8 mouse cellular contexts compared by ENCODE assay signal in genomic region chr7:24208282-24208886, GRCm38 (mm10). TPM values are rescaled to one million over a fixed set of nuclear protein-coding genes. Genes with fewer than 3 reads are reported as not detected.
DNase-seq lines count a peak whose midpoint lies in the region; ATAC-seq lines count a peak whose summit lies in the region.

No protein-coding gene starts in this region.

- no peak for ATAC-seq in heart, embryonic 15.5 days (replicated peaks; ENCODE audit: insufficient number of reproducible peaks, insufficient read depth, low FRiP score, low read depth)
- ATAC-seq in embryonic facial prominence, embryonic 13.5 days (ENCODE audit: insufficient number of reproducible peaks, insufficient read depth, low FRiP score, low TSS enrichment, low read depth) = no peak
- peak; percentile 69 for ATAC-seq in hindbrain, embryonic 16.5 days
- peak; percentile 75 for ATAC-seq in midbrain, embryonic 13.5 days

- peaks cover 14% of the 10 kb centered on the region; the same call in 1 of the 2 replicates for H3K36me3 ChIP-seq in heart, embryonic 15.5 days
- peaks cover 27% of the 10 kb centered on the region for H3K36me3 ChIP-seq in embryonic facial prominence, embryonic 13.5 days
- no peaks in the 10 kb centered on the region for H3K36me3 ChIP-seq in hindbrain, embryonic 16.5 days (ENCODE audit: control insufficient read depth, insufficient read depth, low read length)
- H3K36me3 ChIP-seq in midbrain, embryonic 13.5 days = peaks cover 24% of the 10 kb centered on the region

- DNase-seq in heart, postnatal 4 days = no peak
- DNase-seq in urinary bladder, adult 2 months (ENCODE audit: low spot score) = no peak
- no peak for DNase-seq in MN1 (ENCODE audit: low spot score)
- DNase-seq in B cell, adult 2 months = no peak

- H3K4me2 ChIP-seq in heart, embryonic 15.5 days = peak overlapping the region; percentile 74
- H3K4me2 ChIP-seq in embryonic facial prominence, embryonic 13.5 days = peak overlapping the region; percentile 73
- H3K4me2 ChIP-seq in hindbrain, embryonic 16.5 days (ENCODE audit: low read length) = peak overlapping the region; percentile 51
- peak overlapping the region; percentile 70 for H3K4me2 ChIP-seq in midbrain, embryonic 13.5 days (replicated peaks)

- H3K9me3 ChIP-seq in heart, embryonic 15.5 days (replicated peaks) = no peaks in the 10 kb centered on the region
- H3K9me3 ChIP-seq in embryonic facial prominence, embryonic 13.5 days = no peaks in the 10 kb centered on the region
- no peaks in the 10 kb centered on the region for H3K9me3 ChIP-seq in hindbrain, embryonic 16.5 days (ENCODE audit: control insufficient read depth, low read length)
- no peaks in the 10 kb centered on the region for H3K9me3 ChIP-seq in midbrain, embryonic 13.5 days

- H3K9ac ChIP-seq in heart, embryonic 15.5 days = no peak overlapping the region
- no peak overlapping the region for H3K9ac ChIP-seq in embryonic facial prominence, embryonic 13.5 days
- H3K9ac ChIP-seq in hindbrain, embryonic 16.5 days (ENCODE audit: low read depth, low read length) = no peak overlapping the region
- H3K9ac ChIP-seq in midbrain, embryonic 13.5 days (replicated peaks) = no peak overlapping the region

- peaks cover 8% of the 10 kb centered on the region; the same call in 1 of the 2 replicates for H3K4me1 ChIP-seq in heart, embryonic 15.5 days (replicated peaks)
- peaks cover 8% of the 10 kb centered on the region for H3K4me1 ChIP-seq in embryonic facial prominence, embryonic 13.5 days
- H3K4me1 ChIP-seq in hindbrain, embryonic 16.5 days (ENCODE audit: control insufficient read depth, insufficient read depth, low read depth, low read length) = peaks cover 6% of the 10 kb centered on the region
- peaks cover 10% of the 10 kb centered on the region for H3K4me1 ChIP-seq in midbrain, embryonic 13.5 days (replicated peaks)

- H3K4me3 ChIP-seq in heart, embryonic 15.5 days = peak overlapping the region; percentile 77
- peak overlapping the region; percentile 63 for H3K4me3 ChIP-seq in embryonic facial prominence, embryonic 13.5 days
- H3K4me3 ChIP-seq in hindbrain, embryonic 16.5 days (ENCODE audit: low read length) = peak overlapping the region; percentile 61
- H3K4me3 ChIP-seq in midbrain, embryonic 13.5 days (replicated peaks) = peak overlapping the region; percentile 63

- no peaks in the 10 kb centered on the region for H3K27me3 ChIP-seq in heart, embryonic 15.5 days
- H3K27me3 ChIP-seq in embryonic facial prominence, embryonic 13.5 days = no peaks in the 10 kb centered on the region
- H3K27me3 ChIP-seq in hindbrain, embryonic 16.5 days (replicated peaks; ENCODE audit: control insufficient read depth, insufficient read depth, low read length) = no peaks in the 10 kb centered on the region; the same call in 1 of the 2 replicates
- no peaks in the 10 kb centered on the region for H3K27me3 ChIP-seq in midbrain, embryonic 13.5 days

- no peak overlapping the region for H3K27ac ChIP-seq in heart, embryonic 15.5 days
- H3K27ac ChIP-seq in embryonic facial prominence, embryonic 13.5 days = no peak overlapping the region
- H3K27ac ChIP-seq in hindbrain, embryonic 16.5 days (ENCODE audit: low read depth, low read length) = no peak overlapping the region
- H3K27ac ChIP-seq in midbrain, embryonic 13.5 days = no peak overlapping the region

- WGBS in heart, embryonic 15.5 days = 55% methylated on average over 7 of the region's 7 CpGs
- WGBS in embryonic facial prominence, embryonic 13.5 days = 58% methylated on average over 7 of the region's 7 CpGs
- WGBS in hindbrain, embryonic 16.5 days = 61% methylated on average over 7 of the region's 7 CpGs
- 59% methylated on average over 7 of the region's 7 CpGs for WGBS in midbrain, embryonic 13.5 days

RNA-seq across cellular contexts. Expression of gene Zfp111, which starts 2.9 kb away (rescaled TPM):
- polyA plus RNA-seq in heart, embryonic 15.5 days (2015; fragmentation: Nextera tagmentation; extraction: Ambion mirVana) = 5.9 and 6.4 TPM in 2 replicates
- 10 to 100 TPM in 1 of 2 experiments, 1 to 10 TPM in 1; 8.2 to 10.3 TPM for total RNA-seq in heart, postnatal 4 days (2021)
- polyA plus RNA-seq in embryonic facial prominence, embryonic 13.5 days (2015; fragmentation: Nextera tagmentation; extraction: Ambion mirVana) = 10.8 and 12.4 TPM in 2 replicates
- 4.2 and 4.5 TPM in 2 replicates for polyA plus RNA-seq in hindbrain, embryonic 16.5 days (2015; fragmentation: Nextera tagmentation; extraction: Ambion mirVana)
- 5.7 and 9.2 TPM in 2 replicates for polyA plus RNA-seq in midbrain, embryonic 13.5 days (2015; fragmentation: Nextera tagmentation; extraction: Ambion mirVana)
- polyA plus RNA-seq in urinary bladder, adult 2 months (2012; rRNA removed) = 4.6 and 5.5 TPM in 2 replicates

RNA-seq across cellular contexts. Expression of gene Zfp109, which starts 29.0 kb away (rescaled TPM):
- 2.9 and 3.5 TPM in 2 replicates for polyA plus RNA-seq in heart, embryonic 15.5 days (2015; fragmentation: Nextera tagmentation; extraction: Ambion mirVana)
- 1 to 10 TPM; 1.1 to 1.2 TPM for total RNA-seq in heart, postnatal 4 days (2021)
- 6.1 and 6.4 TPM in 2 replicates for polyA plus RNA-seq in embryonic facial prominence, embryonic 13.5 days (2015; fragmentation: Nextera tagmentation; extraction: Ambion mirVana)
- 4.2 and 4.9 TPM in 2 replicates for polyA plus RNA-seq in hindbrain, embryonic 16.5 days (2015; fragmentation: Nextera tagmentation; extraction: Ambion mirVana)
- 3.9 and 4.5 TPM in 2 replicates for polyA plus RNA-seq in midbrain, embryonic 13.5 days (2015; fragmentation: Nextera tagmentation; extraction: Ambion mirVana)
- polyA plus RNA-seq in urinary bladder, adult 2 months (2012; rRNA removed) = 4.1 and 4.2 TPM in 2 replicates

RNA-seq across cellular contexts. Expression of gene Zfp114, which starts 33.5 kb away (rescaled TPM):
- polyA plus RNA-seq in heart, embryonic 15.5 days (2015; fragmentation: Nextera tagmentation; extraction: Ambion mirVana) = 3.0 and 3.4 TPM in 2 replicates
- under 1 TPM; 0.23 to 0.76 TPM for total RNA-seq in heart, postnatal 4 days (2021)
- polyA plus RNA-seq in embryonic facial prominence, embryonic 13.5 days (2015; fragmentation: Nextera tagmentation; extraction: Ambion mirVana) = 7.2 and 9.4 TPM in 2 replicates
- polyA plus RNA-seq in hindbrain, embryonic 16.5 days (2015; fragmentation: Nextera tagmentation; extraction: Ambion mirVana) = 4.2 and 4.6 TPM in 2 replicates
- 4.8 and 5.2 TPM in 2 replicates for polyA plus RNA-seq in midbrain, embryonic 13.5 days (2015; fragmentation: Nextera tagmentation; extraction: Ambion mirVana)
- 1.1 TPM in 2 replicates for polyA plus RNA-seq in urinary bladder, adult 2 months (2012; rRNA removed)

RNA-seq across cellular contexts. Expression of gene Zfp108, which starts 46.2 kb away (rescaled TPM):
- 2.1 and 3.0 TPM in 2 replicates for polyA plus RNA-seq in heart, embryonic 15.5 days (2015; fragmentation: Nextera tagmentation; extraction: Ambion mirVana)
- 1 to 10 TPM; 1.2 to 1.4 TPM for total RNA-seq in heart, postnatal 4 days (2021)
- 5.3 and 6.5 TPM in 2 replicates for polyA plus RNA-seq in embryonic facial prominence, embryonic 13.5 days (2015; fragmentation: Nextera tagmentation; extraction: Ambion mirVana)
- polyA plus RNA-seq in hindbrain, embryonic 16.5 days (2015; fragmentation: Nextera tagmentation; extraction: Ambion mirVana) = 5.7 and 6.1 TPM in 2 replicates
- polyA plus RNA-seq in midbrain, embryonic 13.5 days (2015; fragmentation: Nextera tagmentation; extraction: Ambion mirVana) = 4.6 and 5.1 TPM in 2 replicates
- 3.1 TPM in 2 replicates for polyA plus RNA-seq in urinary bladder, adult 2 months (2012; rRNA removed)

Comparison
In these comparisons a context has a peak if more than half of its experiments do, and no peak if none do; other contexts are left out.
1. ATAC-seq: peak in hindbrain, embryonic 16.5 days (single experiment) and midbrain, embryonic 13.5 days (single experiment); none in heart, embryonic 15.5 days (single experiment) and embryonic facial prominence, embryonic 13.5 days (single experiment).
2. Peak in every context shown above with its lines, with median percentiles within 50 percentile points of each other: H3K4me2 ChIP-seq and H3K4me3 ChIP-seq.